Mouse (Mus musculus) embryonic facial prominence, embryonic 15.5 days (tissue): ENCODE measurements around the gene Pes1. TPM values are rescaled to one million over a fixed set of nuclear protein-coding genes. Genes with fewer than 3 reads are reported as not detected.
"Not testable (repeated sequence)": the region's sequence is repeated elsewhere in the genome, so short reads cannot be mapped to it uniquely, and the experiment has no call there.

Source experiments
- ATAC-seq: fragments of 200-750 bp; cut with Nextera tagmentation; 2 replicates; pipeline ENCODE4 v1.8.0; 2017; ENCODE audit warnings: low read depth, moderate TSS enrichment; ENCODE audit not compliant: insufficient number of reproducible peaks, low FRiP score, low TSS enrichment
- H3K27ac ChIP-seq: fragments of 300-500 bp; sonication (generic); replicated peaks from 2 replicates; pipeline ENCODE4 v1.5.1; 2015; ENCODE audit warnings: mild to moderate bottlenecking, inconsistent platforms
- H3K27me3 ChIP-seq: fragments of 300-500 bp; sonication (generic); 2 replicates; pipeline ENCODE4 v1.6.1; 2015; ENCODE audit warnings: inconsistent platforms
- H3K36me3 ChIP-seq: fragments of 300-500 bp; sonication (generic); 2 replicates; pipeline ENCODE4 v1.6.1; 2015; ENCODE audit warnings: mild to moderate bottlenecking, inconsistent platforms
- H3K4me1 ChIP-seq: fragments of 300-500 bp; sonication (generic); 2 replicates; pipeline ENCODE4 v1.6.1; 2015; ENCODE audit warnings: inconsistent platforms
- H3K4me2 ChIP-seq: fragments of 300-500 bp; sonication (generic); replicated peaks from 2 replicates; pipeline ENCODE4 v1.6.1; 2015; ENCODE audit warnings: mild to moderate bottlenecking, inconsistent platforms
- H3K4me3 ChIP-seq: fragments of 300-500 bp; sonication (generic); replicated peaks from 2 replicates; pipeline ENCODE4 v1.5.1; 2015; ENCODE audit warnings: mild to moderate bottlenecking, inconsistent platforms
- H3K9ac ChIP-seq: fragments of 300-500 bp; sonication (generic); 2 replicates; pipeline ENCODE4 v1.6.1; 2015; ENCODE audit warnings: inconsistent platforms
- H3K9me3 ChIP-seq: fragments of 300-500 bp; sonication (generic); replicated peaks from 2 replicates; pipeline ENCODE4 v1.6.1; 2016; ENCODE audit warnings: inconsistent platforms
- WGBS: fragments of 180-500 bp; shearing (Covaris S2); methylation state at CpG from one replicate; pipeline ENCODE4 v1.1.7; 2015; 5-methylcytosine and 5-hydroxymethylcytosine counted together
- polyA plus RNA-seq: library from polyadenylated mRNA; unstranded; fragments of >200 nt; fragmentation: Nextera tagmentation; extraction: Ambion mirVana; gene quantifications from 2 replicates; pipeline ENCODE4 v1.2.1, GENCODE M21; 2015

Pes1 gene
- polyA plus RNA-seq, 1 experiment from 2014 or later, result 72.9 TPM

GRCm38 (mm10) chr11:3933756-3934285 is 30.0 kb upstream of the Pes1 start:
- H3K27ac ChIP-seq, result no peak overlapping the region
- H3K4me1 ChIP-seq, result peaks cover 17% of the 10 kb centered on the region
- H3K36me3 ChIP-seq, result no peaks in the 10 kb centered on the region
- 82% methylated on average over 9 of the region's 9 CpGs for WGBS
- H3K4me3 ChIP-seq, result no peak overlapping the region
- H3K9me3 ChIP-seq, result no peaks in the 10 kb centered on the region
- H3K27me3 ChIP-seq, result no peaks in the 10 kb centered on the region
- no peak overlapping the region for H3K9ac ChIP-seq
- no peak overlapping the region for H3K4me2 ChIP-seq
- ATAC-seq, result no peak

GRCm38 (mm10) chr11:3935135-3935534 is 28.6 kb upstream of the Pes1 start:
- 69% methylated on average over 4 of the region's 4 CpGs for WGBS
- no peaks in the 10 kb centered on the region for H3K9me3 ChIP-seq
- H3K4me1 ChIP-seq, result peaks cover 17% of the 10 kb centered on the region
- H3K4me3 ChIP-seq, result no peak overlapping the region
- no peak overlapping the region for H3K4me2 ChIP-seq
- ATAC-seq, result no peak
- no peak overlapping the region for H3K27ac ChIP-seq
- H3K36me3 ChIP-seq, result no peaks in the 10 kb centered on the region
- H3K9ac ChIP-seq, result no peak overlapping the region
- H3K27me3 ChIP-seq, result no peaks in the 10 kb centered on the region

- Histone ChIP-seq H3K4me1 (peaks cover 9% of the 10 kb centered on the region), H3K27me3 (no peaks in the 10 kb centered on the region)
- WGBS, result 85% methylated on average over 3 of the region's 3 CpGs
Observed at GRCm38 (mm10) chr11:3936318-3936717, 27.5 kb upstream of the Pes1 start.

GRCm38 (mm10) chr11:3937321-3937874 is 26.4 kb upstream of the Pes1 start:
- no peak for ATAC-seq
- H3K27me3 ChIP-seq, result no peaks in the 10 kb centered on the region
- no peak overlapping the region for H3K4me2 ChIP-seq
- H3K36me3 ChIP-seq, result no peaks in the 10 kb centered on the region
- no peak overlapping the region for H3K9ac ChIP-seq
- H3K4me1 ChIP-seq, result 0 out of 2 replicates have a peak, but pooled peaks cover 1% of the 10 kb centered on the region
- no peak overlapping the region for H3K4me3 ChIP-seq
- H3K27ac ChIP-seq, result no peak overlapping the region
- WGBS, result 78% methylated on average over 13 of the region's 13 CpGs
- H3K9me3 ChIP-seq, result no peaks in the 10 kb centered on the region

More at GRCm38 (mm10) chr11:3936318-3936717, 27.5 kb upstream of the Pes1 start:
- Histone ChIP-seq H3K9me3 (no peaks in the 10 kb centered on the region), H3K4me2 (no peak overlapping the region), H3K9ac (no peak overlapping the region), H3K36me3 (no peaks in the 10 kb centered on the region), H3K4me3 (no peak overlapping the region), H3K27ac (no peak overlapping the region)
- no peak for ATAC-seq

- 81% methylated on average over 7 of the region's 7 CpGs for WGBS
- no peaks in the 10 kb centered on the region for H3K9me3 ChIP-seq
- no peak overlapping the region for H3K27ac ChIP-seq
- H3K27me3 ChIP-seq, result peaks cover 8% of the 10 kb centered on the region
- no peak for ATAC-seq
- H3K4me1 ChIP-seq, result no peaks in the 10 kb centered on the region
- H3K4me2 ChIP-seq, result no peak overlapping the region
- no peak overlapping the region for H3K4me3 ChIP-seq
- H3K9ac ChIP-seq, result no peak overlapping the region
- no peaks in the 10 kb centered on the region for H3K36me3 ChIP-seq
Observed at GRCm38 (mm10) chr11:3941371-3941770, 22.4 kb upstream of the Pes1 start.

GRCm38 (mm10) chr11:3946386-3946785 is 17.4 kb upstream of the Pes1 start:
- Histone ChIP-seq H3K27ac (no peak overlapping the region), H3K9ac (no peak overlapping the region), H3K9me3 (no peaks in the 10 kb centered on the region), H3K36me3 (no peaks in the 10 kb centered on the region), H3K27me3 (peaks cover 8% of the 10 kb centered on the region), H3K4me2 (no peak overlapping the region), H3K4me3 (no peak overlapping the region), H3K4me1 (no peaks in the 10 kb centered on the region)
- no peak for ATAC-seq
- WGBS, result 16% methylated on average over 1 of the region's 1 CpGs

- not testable (repeated sequence) for H3K9ac ChIP-seq, H3K4me2 ChIP-seq, H3K4me1 ChIP-seq, H3K36me3 ChIP-seq, ATAC-seq, H3K4me3 ChIP-seq, H3K9me3 ChIP-seq, H3K27me3 ChIP-seq, H3K27ac ChIP-seq
- 79% methylated on average over 5 of the region's 5 CpGs for WGBS
Observed at GRCm38 (mm10) chr11:3954876-3955275, 8.9 kb upstream of the Pes1 start.

GRCm38 (mm10) chr11:3955371-3955770 is 8.4 kb upstream of the Pes1 start:
- H3K4me3 ChIP-seq, H3K36me3 ChIP-seq, H3K9ac ChIP-seq, H3K27me3 ChIP-seq, H3K27ac ChIP-seq, H3K9me3 ChIP-seq, H3K4me1 ChIP-seq, ATAC-seq, H3K4me2 ChIP-seq: not testable (repeated sequence)
- 68% methylated on average over 4 of the region's 4 CpGs for WGBS

GRCm38 (mm10) chr11:3960901-3961300 is 2.9 kb upstream of the Pes1 start:
- Histone ChIP-seq H3K27ac (no peak overlapping the region), H3K36me3 (no peaks in the 10 kb centered on the region), H3K27me3 (no peaks in the 10 kb centered on the region), H3K4me3 (no peak overlapping the region), H3K4me2 (no peak overlapping the region), H3K4me1 (peaks cover 8% of the 10 kb centered on the region), H3K9ac (no peak overlapping the region), H3K9me3 (no peaks in the 10 kb centered on the region)
- WGBS, result 41% methylated on average over 2 of the region's 2 CpGs
- ATAC-seq, result no peak

GRCm38 (mm10) chr11:3961761-3962160 is 2.0 kb upstream of the Pes1 start:
- Histone ChIP-seq H3K4me1 (peaks cover 12% of the 10 kb centered on the region), H3K4me2 (no peak overlapping the region), H3K36me3 (no peaks in the 10 kb centered on the region), H3K4me3 (no peak overlapping the region), H3K27ac (no peak overlapping the region), H3K9me3 (no peaks in the 10 kb centered on the region), H3K27me3 (no peaks in the 10 kb centered on the region), H3K9ac (no peak overlapping the region)
- ATAC-seq, result no peak
- 73% methylated on average over 3 of the region's 3 CpGs for WGBS

GRCm38 (mm10) chr11:3963155-3963554 is 620 bp upstream of the Pes1 start:
- H3K9ac ChIP-seq, result no peak overlapping the region
- no peaks in the 10 kb centered on the region for H3K27me3 ChIP-seq
- H3K36me3 ChIP-seq, result peaks cover 5% of the 10 kb centered on the region
- H3K27ac ChIP-seq, result 0 out of 2 replicates have a peak overlapping the region, but pooled peaks have one; percentile 81
- peak overlapping the region; percentile 88 for H3K4me3 ChIP-seq
- WGBS, result 85% methylated on average over 10 of the region's 10 CpGs
- H3K4me1 ChIP-seq, result peaks cover 12% of the 10 kb centered on the region
- no peaks in the 10 kb centered on the region for H3K9me3 ChIP-seq
- no peak for ATAC-seq
- peak overlapping the region; percentile 69 for H3K4me2 ChIP-seq
